Mouse (Mus musculus) left cerebral cortex, adult 2 months (tissue): Measurements from ENCODE around the gene Fam181a. TPM values are rescaled to one million over a fixed set of nuclear protein-coding genes. Genes with fewer than 3 reads are reported as not detected.

ENCODE experiments used
- DNase-seq, 2 experiments: peaks; one replicate each; pipeline ENCODE4 v3.0.0; 2021 to 2022; ENCODE audit warnings: low spot score in 2 of 2, mixed read lengths in 1 of 2; ENCODE audit errors: extremely low spot score in 1 of 2
- H3K27ac ChIP-seq: fragments of 200-600 bp; 2 replicates; pipeline ENCODE4 v1.8.1; 2022
- H3K4me3 ChIP-seq: fragments of 200-600 bp; 2 replicates; pipeline ENCODE4 v1.8.1; 2022
- CTCF ChIP-seq: fragments of 200-600 bp; IDR thresholded peaks from 2 replicates; pipeline ENCODE4 v1.8.1; 2022; ENCODE audit warnings: antibody characterized with exemption, mild to moderate bottlenecking, moderate library complexity
- intact Hi-C: fragments of 180-260 bp; cut with DNase I; formaldehyde crosslinking; loops from one replicate; pipeline ENCODE4 v1.15.1; 2025
- long read RNA-seq, 2 experiments: library from polyadenylated mRNA; stranded (forward); transcript quantifications; one replicate each; pipeline ENCODE4 v2.0.0; 2021; ENCODE audit warnings: borderline mapping rate in 2 of 2
- total RNA-seq, 2 experiments: library from RNA; stranded (reverse); gene quantifications; 2 replicates each; pipeline ENCODE4 v1.2.3; 2021

Gene Fam181a
- total RNA-seq = 1 to 10 TPM; 1.6 to 2.6 TPM
- long read RNA-seq, experiment 1 = 0 reads
- long read RNA-seq, experiment 2, partial matches to known transcripts = 0 of 1 reads
- long read RNA-seq, experiment 2, other reads (novel, unspliced or antisense) = 0 of 1 reads

DNA sequence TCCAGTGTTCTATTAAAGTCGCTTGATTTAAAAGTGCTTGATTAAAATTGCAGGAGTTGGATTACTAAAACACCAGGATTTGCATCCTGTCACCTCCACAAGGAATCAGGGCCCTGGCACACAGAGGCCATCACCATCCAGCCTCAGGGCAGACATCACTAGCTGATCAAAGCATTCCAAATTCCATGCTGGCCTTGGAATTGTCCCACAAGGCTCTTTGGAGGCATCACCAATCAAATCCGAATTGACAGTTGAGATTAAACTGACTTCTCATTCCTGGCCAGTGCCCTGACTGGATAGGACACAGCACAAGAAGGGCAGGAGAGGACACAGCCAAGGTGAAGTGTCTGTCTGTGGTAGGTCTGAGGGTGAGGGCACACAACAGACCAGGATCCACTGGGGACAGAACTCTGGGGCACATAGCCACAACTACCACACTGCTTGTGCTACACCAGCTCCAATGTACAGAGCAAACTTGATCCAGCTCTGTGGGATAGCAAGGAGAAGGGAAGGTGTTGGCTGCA lies at the start of gene Fam181a:
TSS of gene Fam181a (plus strand) at position 232 of the 524 bp plus-strand sequence.
- no peak within 1 kb of the TSS for H3K4me3 ChIP-seq
- H3K27ac ChIP-seq = no peak within 1 kb of the TSS
- no peak for TF ChIP-seq CTCF
- DNase-seq = no peak
- intact Hi-C loops = no loop called here

- TF ChIP-seq CTCF = peak; percentile 55
- Histone ChIP-seq H3K4me3 (no peak overlapping the region), H3K27ac (no peak overlapping the region)
- intact Hi-C loops = loop anchor here (1.0 kb wide), 1 partner anchor 39 kb away; no protein-coding TSS in a partner anchor
- no peak for DNase-seq
Observed at GRCm38 (mm10) chr12:103262017-103262865, 48.5 kb upstream of the Fam181a start.

DNA sequence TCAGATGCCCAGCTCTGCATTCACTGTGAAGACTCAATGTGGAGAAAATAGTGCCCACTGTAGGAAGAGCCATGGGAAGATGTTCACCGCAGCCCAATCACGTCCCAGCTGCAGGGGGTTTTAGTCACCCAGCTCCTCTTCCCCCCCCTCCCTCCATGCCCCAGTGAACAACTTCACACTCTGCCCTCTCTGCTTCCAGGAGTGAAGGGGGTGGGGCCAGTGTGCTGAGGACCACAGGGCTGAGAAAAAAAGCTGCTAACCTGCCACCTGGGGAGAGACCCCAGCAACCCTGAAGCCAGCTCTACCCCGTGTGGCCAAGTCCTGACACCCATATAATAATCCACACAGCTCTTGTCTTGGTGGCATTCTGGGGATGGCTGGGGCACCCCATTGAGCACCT lies 44.2 kb upstream of the Fam181a start:
- Histone ChIP-seq H3K4me3 (no peak overlapping the region), H3K27ac (no peak overlapping the region)
- intact Hi-C loops = no loop called here
- TF ChIP-seq CTCF = no peak
- DNase-seq = no peak

DNA sequence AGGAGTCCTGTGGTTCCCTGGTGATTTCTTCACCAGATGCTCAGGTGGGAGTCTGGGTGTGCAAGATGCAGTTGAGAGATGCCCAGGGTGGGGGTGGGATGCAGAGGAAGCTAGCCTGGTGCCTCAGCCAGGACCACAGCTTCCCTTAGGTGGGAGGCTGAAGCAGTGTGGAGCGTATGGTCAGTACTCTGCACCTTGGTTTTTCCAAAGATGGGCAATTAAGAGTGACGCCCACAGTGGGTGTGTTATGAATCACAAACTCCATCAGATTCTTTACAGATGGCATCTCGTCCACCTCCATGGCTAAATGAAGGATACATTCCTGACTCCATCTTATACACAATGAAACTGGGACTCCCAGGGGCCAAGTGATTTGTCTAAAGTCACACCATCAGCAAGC lies 38.6 kb upstream of the Fam181a start:
- no peak for TF ChIP-seq CTCF
- H3K4me3 ChIP-seq = no peak overlapping the region
- no peak for DNase-seq
- H3K27ac ChIP-seq = no peak overlapping the region
- intact Hi-C loops = loop anchor here (1.0 kb wide), 1 partner anchor 104 kb away; no protein-coding TSS in a partner anchor

- TF ChIP-seq CTCF = no peak
- peak in 1 of 2 experiments; percentile 20 for DNase-seq
- no peak overlapping the region for H3K4me3 ChIP-seq
- H3K27ac ChIP-seq = no peak overlapping the region
- intact Hi-C loops = no loop called here
Observed at GRCm38 (mm10) chr12:103273051-103273450, 37.7 kb upstream of the Fam181a start.

DNA sequence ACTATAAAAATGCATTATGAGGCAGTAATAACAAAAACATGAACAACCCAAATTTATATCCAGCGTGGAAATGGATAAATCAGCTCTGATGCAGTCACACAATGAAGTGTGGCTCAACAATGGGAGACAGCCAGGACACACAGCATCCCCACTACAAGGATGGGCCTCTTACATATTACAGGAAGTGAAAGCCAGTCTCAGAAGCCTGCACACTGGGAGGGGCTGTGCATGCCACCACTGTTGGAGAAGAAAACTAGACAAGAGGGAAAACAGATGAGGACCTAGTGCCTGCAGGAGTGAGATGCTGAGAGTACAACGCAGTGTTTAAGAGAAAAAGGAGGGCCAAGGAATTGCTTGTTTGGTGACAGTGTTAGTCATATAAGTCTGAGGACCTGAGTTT lies 37.0 kb upstream of the Fam181a start:
- no peak for DNase-seq
- Histone ChIP-seq H3K27ac (no peak overlapping the region), H3K4me3 (no peak overlapping the region)
- TF ChIP-seq CTCF = no peak
- intact Hi-C loops = no loop called here

- Histone ChIP-seq H3K27ac (no peak overlapping the region), H3K4me3 (no peak overlapping the region)
- intact Hi-C loops = no loop called here
- DNase-seq = peak in 1 of 2 experiments; percentile 20
- peak; percentile 32 for TF ChIP-seq CTCF
Observed at GRCm38 (mm10) chr12:103276422-103276821, 34.4 kb upstream of the Fam181a start.

DNA sequence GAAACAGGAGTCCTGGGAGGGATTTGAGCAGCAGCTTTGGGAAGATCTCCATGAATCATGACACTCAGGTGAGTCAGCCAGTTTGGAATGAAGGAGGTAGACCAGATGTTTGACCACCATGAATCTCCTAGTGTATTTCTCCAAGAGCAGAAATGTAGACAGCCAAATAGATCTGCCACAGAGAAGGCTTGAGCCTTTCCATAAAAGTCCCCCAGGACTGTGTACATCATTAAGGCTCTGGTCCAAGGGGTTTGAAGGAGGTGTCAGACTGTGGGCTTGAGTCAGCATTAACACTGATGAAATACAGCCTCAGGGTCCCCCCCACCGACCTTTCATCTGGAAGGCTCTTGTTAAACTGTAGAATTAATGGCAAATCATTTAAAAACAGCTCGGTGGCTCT lies 29.3 kb upstream of the Fam181a start:
- intact Hi-C loops = no loop called here
- H3K4me3 ChIP-seq = no peak overlapping the region
- no peak for TF ChIP-seq CTCF
- no peak overlapping the region for H3K27ac ChIP-seq
- no peak for DNase-seq

DNA sequence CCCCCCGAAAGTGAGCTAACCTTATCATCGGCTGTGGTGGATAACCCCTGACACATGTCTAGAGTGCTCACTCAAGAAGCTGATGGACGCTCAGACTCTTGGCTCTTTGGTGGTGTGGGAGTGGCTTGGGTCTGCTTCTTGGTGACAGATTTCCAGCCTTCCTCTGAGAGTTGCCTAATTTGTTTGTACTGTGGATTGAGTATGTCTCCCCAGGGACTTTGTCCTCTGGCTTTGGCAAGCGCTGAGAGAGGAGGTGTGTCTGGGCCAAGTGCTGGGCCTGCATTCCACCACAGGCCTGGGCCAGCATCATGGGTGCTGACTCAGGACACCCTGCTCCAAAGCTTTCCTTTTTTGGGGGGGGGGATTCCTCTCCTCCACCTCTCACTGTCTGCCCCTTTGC lies 28.9 kb upstream of the Fam181a start:
- intact Hi-C loops = no loop called here
- Histone ChIP-seq H3K4me3 (no peak overlapping the region), H3K27ac (no peak overlapping the region)

DNA sequence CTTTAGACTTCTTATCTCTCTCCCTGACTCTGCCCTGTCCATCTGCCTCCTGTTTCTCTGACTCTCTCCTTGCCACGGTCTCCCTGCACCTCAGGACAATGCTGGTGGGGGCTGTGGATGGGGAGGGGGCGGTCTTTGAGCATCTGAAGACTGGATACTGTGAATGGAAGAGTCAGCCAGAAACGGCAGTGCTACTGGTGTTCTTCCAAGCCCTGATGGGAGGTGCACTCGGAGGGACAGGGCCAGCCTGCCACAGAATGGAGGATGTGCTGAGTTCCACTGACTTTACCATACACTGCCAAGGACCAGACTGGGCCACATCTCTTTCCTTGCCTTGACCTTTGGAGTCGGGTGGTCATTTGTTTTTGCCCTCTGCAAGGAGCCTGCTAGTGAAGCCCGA lies 27.8 kb upstream of the Fam181a start:
- intact Hi-C loops = no loop called here
- no peak for DNase-seq
- no peak overlapping the region for H3K27ac ChIP-seq
- no peak overlapping the region for H3K4me3 ChIP-seq
- no peak for TF ChIP-seq CTCF

More for the DNA sequence above, 28.9 kb upstream of the Fam181a start:
- no peak for DNase-seq
- no peak for TF ChIP-seq CTCF

DNA sequence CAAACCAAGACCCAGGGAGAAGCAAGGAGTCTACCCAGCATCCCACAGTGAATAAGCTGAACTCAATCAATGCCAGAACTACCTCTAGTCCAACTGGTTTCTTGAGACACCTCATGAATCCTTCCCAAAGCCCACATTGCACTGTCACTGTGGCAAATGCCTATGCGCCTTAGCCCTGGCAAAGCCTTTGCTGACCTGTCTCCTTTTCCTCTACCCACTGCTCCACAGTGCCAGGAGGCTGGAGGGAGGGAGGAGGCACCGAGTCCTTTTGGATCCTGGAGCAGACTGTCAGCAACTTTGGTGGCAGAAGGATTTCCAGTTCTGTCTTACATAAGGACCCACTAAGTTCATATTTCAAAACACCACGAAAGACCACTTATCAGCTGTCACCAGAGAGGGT lies 27.4 kb upstream of the Fam181a start:
- Histone ChIP-seq H3K27ac (no peak overlapping the region), H3K4me3 (no peak overlapping the region)
- intact Hi-C loops = no loop called here
- no peak for TF ChIP-seq CTCF
- DNase-seq = no peak

- Histone ChIP-seq H3K27ac (no peak overlapping the region), H3K4me3 (no peak overlapping the region)
- TF ChIP-seq CTCF = no peak
- intact Hi-C loops = no loop called here
- no peak for DNase-seq
Observed at GRCm38 (mm10) chr12:103287276-103287675, 23.5 kb upstream of the Fam181a start.
